Mouse (Mus musculus) heart, adult 2 months (tissue): ENCODE measurements around the gene Ecd. TPM values are rescaled to one million over a fixed set of nuclear protein-coding genes. Genes with fewer than 3 reads are reported as not detected.

ENCODE experiments used
- DNase-seq, 2 experiments: peaks; one replicate each; pipeline ENCODE4 v3.0.0; 2021
- H3K27ac ChIP-seq: fragments of 200-600 bp; 2 replicates; pipeline ENCODE4 v1.8.1; 2022
- H3K27me3 ChIP-seq: fragments of 200-500 bp; 2 replicates; pipeline ENCODE4 v1.6.1; 2012; ENCODE audit warnings: mild to moderate bottlenecking, low read length, inconsistent platforms, mixed read lengths; ENCODE audit not compliant: control insufficient read depth, insufficient read depth
- H3K36me3 ChIP-seq: fragments of 200-500 bp; 2 replicates; pipeline ENCODE4 v1.6.1; 2012; ENCODE audit warnings: low read length, inconsistent platforms; ENCODE audit not compliant: control insufficient read depth, insufficient read depth
- H3K4me1 ChIP-seq: fragments of 200-500 bp; 2 replicates; pipeline ENCODE4 v1.6.1; 2011; ENCODE audit warnings: low read length; ENCODE audit not compliant: control insufficient read depth, insufficient read depth
- H3K4me3 ChIP-seq: fragments of 200-600 bp; 2 replicates; pipeline ENCODE4 v1.8.1; 2022
- H3K79me2 ChIP-seq: fragments of 200-500 bp; replicated peaks from 2 replicates; pipeline ENCODE4 v1.6.1; 2012; ENCODE audit warnings: mild to moderate bottlenecking, inconsistent platforms, low read length, moderate library complexity, mixed read lengths; ENCODE audit not compliant: control insufficient read depth, insufficient read depth
- H3K9ac ChIP-seq: fragments of 200-500 bp; 2 replicates; pipeline ENCODE4 v1.6.1; 2012; ENCODE audit warnings: low read depth, mild to moderate bottlenecking, control low read depth, inconsistent platforms, low read length, mixed read lengths
- CTCF ChIP-seq: fragments of 200-600 bp; IDR thresholded peaks from 2 replicates; pipeline ENCODE4 v1.8.1; 2022; ENCODE audit warnings: antibody characterized with exemption, mild to moderate bottlenecking, moderate library complexity
- EP300 ChIP-seq: fragments of 200-500 bp; IDR thresholded peaks from 2 replicates; pipeline ENCODE4 v1.6.1; 2011; ENCODE audit warnings: low read depth, low read length, control low read depth; ENCODE audit not compliant: insufficient read depth
- POLR2A ChIP-seq: fragments of 200-500 bp; IDR thresholded peaks from 2 replicates; pipeline ENCODE4 v1.6.1; 2011; ENCODE audit warnings: mild to moderate bottlenecking, low read depth, low read length, control low read depth; ENCODE audit not compliant: insufficient read depth
- WGBS: fragments of 180-500 bp; shearing (Covaris S2); methylation state at CpG from one replicate; pipeline ENCODE4 v1.1.7; 2018; 5-methylcytosine and 5-hydroxymethylcytosine counted together
- intact Hi-C: fragments of 180-260 bp; cut with DNase I; formaldehyde crosslinking; loops from one replicate; pipeline ENCODE4 v1.15.1; 2025
- long read RNA-seq: library from polyadenylated mRNA; stranded (forward); transcript quantifications from one replicate; pipeline ENCODE4 v2.0.0, GENCODE M21; 2021
- polyA plus RNA-seq: library from polyadenylated mRNA; depleted of rRNA; stranded (reverse); fragments of >200 nt; gene quantifications from 2 replicates; pipeline ENCODE4 v1.2.3, GENCODE M21; 2012; rRNA removed
- total RNA-seq, 2 experiments: library from RNA; stranded (reverse); gene quantifications; 2 replicates each; pipeline ENCODE4 v1.2.3; 2021

The Ecd gene
- 10 to 100 TPM; 31.7 to 36.9 TPM for total RNA-seq
- polyA plus RNA-seq = 16.2 and 26.2 TPM in 2 replicates
- long read RNA-seq, transcript Ecd-201 (14 exons, 3,132 nt) = major isoform, 33 of 38 reads
- long read RNA-seq, partial matches to known transcripts = 1 of 38 reads
- long read RNA-seq, other reads (novel, unspliced or antisense) = 4 of 38 reads

- Histone ChIP-seq H3K27me3 (no peaks in the 10 kb centered on the region), H3K27ac (peak within 1 kb of the TSS; percentile 96), H3K36me3 (peaks cover 6% of the 10 kb centered on the region), H3K79me2 (0 out of 2 replicates have a peak, but pooled peaks cover 4% of the 10 kb centered on the region), H3K9ac (peak within 1 kb of the TSS; percentile 90), H3K4me1 (peaks cover 2% of the 10 kb centered on the region), H3K4me3 (peak within 1 kb of the TSS; percentile 94)
- DNase-seq = peak; percentile 91 to 92
- intact Hi-C loops = loop anchor here (2.0 to 5.0 kb wide), 2 partner anchors 41 to 51 kb away; partner anchors contain the start of gene Dnajc9
- WGBS = under 1% methylated on average over 42 of the region's 42 CpGs
- TF ChIP-seq CTCF (peak; percentile 75), EP300 (peak; percentile 87), POLR2A (peak; percentile 72)
Measured at GRCm38 (mm10) chr14:20347991-20348541, at the start of gene Ecd, which contains the start of gene Fam149b. Gene Ecd, minus strand, starts transcription at chr14:20348121. Gene Fam149b, plus strand, starts transcription at chr14:20348162.

DNA sequence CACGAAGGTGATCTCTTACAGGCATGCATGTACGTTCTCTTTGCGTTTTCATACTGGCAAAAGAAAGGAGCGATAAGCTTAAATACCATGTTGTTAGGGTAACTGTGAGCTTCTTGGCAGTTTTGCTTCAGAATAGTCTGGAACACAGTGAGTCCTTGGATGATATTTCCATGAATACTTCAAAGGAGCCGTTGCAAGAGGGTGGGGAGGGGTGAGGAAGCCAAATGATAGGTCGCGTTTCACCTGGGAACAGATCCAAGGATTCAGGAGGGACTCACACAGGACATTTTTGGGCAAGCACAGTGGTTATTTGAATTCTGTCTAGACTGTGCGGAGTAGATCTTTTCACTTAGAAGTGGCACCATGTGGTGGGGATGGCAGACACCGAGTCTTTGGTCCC lies 49.3 kb upstream of the Ecd start:
- Histone ChIP-seq H3K27me3 (no peaks in the 10 kb centered on the region), H3K36me3 (no peaks in the 10 kb centered on the region), H3K27ac (no peak overlapping the region), H3K9ac (no peak overlapping the region), H3K4me1 (no peaks in the 10 kb centered on the region), H3K79me2 (no peaks in the 10 kb centered on the region), H3K4me3 (no peak overlapping the region)
- TF ChIP-seq EP300 (no peak), CTCF (no peak), POLR2A (no peak)
- DNase-seq = no peak
- 73% methylated on average over 9 of the region's 9 CpGs for WGBS
- intact Hi-C loops = loop anchor here (10.0 kb wide), 1 partner anchor 248 kb away; the partner anchor contains the start of gene Usp54

DNA sequence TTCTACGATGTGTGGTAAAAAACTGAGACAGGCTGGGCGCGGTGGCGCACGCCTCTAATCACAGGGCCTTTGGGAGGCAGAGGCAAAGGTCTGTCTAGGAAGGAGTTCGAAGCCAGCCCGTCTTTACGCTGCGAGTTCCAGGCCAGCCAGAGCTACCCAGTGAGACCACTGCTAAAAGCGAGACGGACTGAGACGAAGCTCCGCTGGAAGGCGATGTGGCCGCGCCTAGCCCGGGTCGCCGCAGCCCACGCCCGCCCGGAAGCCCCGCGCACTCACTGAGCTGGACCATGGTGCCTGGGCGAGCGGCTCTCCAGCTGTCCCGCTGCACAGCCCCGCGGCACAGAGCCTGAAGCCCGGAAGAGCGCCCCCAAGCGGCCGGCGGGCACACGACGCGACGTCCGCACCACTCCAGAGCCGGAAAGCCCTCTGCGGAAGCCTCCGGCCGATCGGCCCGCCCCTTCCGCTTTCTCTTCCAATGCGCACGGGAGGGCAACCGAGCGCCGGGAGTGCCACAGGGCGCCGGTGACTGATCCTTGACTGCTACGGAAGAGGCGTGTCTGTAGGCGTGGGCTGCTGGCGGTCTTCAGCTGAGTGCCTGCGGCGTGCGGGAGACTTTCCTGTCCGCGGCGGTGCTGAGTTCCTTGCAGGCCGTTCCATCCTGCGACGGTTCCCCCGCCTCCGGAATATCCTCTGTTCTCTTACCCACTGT lies 45.4 kb upstream of the Ecd start, which contains the start of gene Mrps16:
Gene Mrps16 (minus strand): TSS at position 430 of the 709 bp plus-strand sequence.
- Histone ChIP-seq H3K27me3 (no peaks in the 10 kb centered on the region), H3K4me1 (no peaks in the 10 kb centered on the region), H3K9ac (peak within 1 kb of the TSS; percentile 98), H3K4me3 (peak within 1 kb of the TSS; percentile 81), H3K36me3 (no peaks in the 10 kb centered on the region), H3K79me2 (no peaks in the 10 kb centered on the region), H3K27ac (peak within 1 kb of the TSS; percentile 97)
- intact Hi-C loops = loop anchor here (2.0 to 10.0 kb wide), 3 partner anchors 84 to 251 kb away; partner anchors contain the start of genes Ppp3cb and Usp54
- peak; percentile 91 to 98 for DNase-seq
- TF ChIP-seq CTCF (no peak; the same call in 1 of the 2 replicates), POLR2A (peak; percentile 79)
- WGBS = under 1% methylated on average over 68 of the region's 68 CpGs

GRCm38 (mm10) chr14:20392326-20392725 lies 44.4 kb upstream of the Ecd start:
- no peak for TF ChIP-seq CTCF
- no peak for TF ChIP-seq EP300
- no peak for TF ChIP-seq POLR2A
- no peak for DNase-seq
- Histone ChIP-seq H3K27me3 (no peaks in the 10 kb centered on the region), H3K4me3 (no peak overlapping the region), H3K27ac (no peak overlapping the region), H3K79me2 (no peaks in the 10 kb centered on the region), H3K36me3 (peaks cover 4% of the 10 kb centered on the region), H3K4me1 (peaks cover 2% of the 10 kb centered on the region; the same call in 1 of the 2 replicates), H3K9ac (no peak overlapping the region)
- intact Hi-C loops = loop anchor here (2.0 to 10.0 kb wide), 3 partner anchors 85 to 252 kb away; partner anchors contain the start of genes Ppp3cb and Usp54
- 78% methylated on average over 4 of the region's 4 CpGs for WGBS

DNA sequence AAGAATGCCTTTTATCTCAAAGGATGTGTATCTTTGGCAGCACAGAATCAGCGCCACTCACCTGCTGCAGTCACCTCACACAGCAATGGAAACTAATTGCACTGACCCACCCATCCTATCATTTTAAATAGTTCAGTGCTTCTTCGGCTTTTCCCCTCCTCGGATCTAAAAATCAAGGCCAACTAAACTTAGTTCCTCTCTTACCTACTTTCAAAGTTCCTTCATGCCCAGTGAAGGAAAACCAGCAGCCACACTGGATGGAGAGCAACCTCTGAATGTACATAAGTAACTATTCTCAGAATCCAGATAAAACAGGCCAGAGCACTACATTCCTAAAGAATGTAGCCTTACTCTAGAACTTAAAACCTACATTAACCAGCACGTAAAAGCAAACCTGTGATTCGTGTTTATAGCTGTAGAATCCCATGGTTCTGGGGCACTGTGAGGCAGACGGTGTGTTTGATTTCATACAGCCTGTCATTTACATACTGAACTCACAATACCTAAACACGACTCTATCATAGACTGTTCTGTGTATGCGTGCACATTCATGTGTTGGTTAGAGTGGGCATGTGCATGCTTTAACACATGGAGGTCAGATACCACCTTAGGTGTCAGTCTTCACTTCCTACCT lies 41.6 kb upstream of the Ecd start:
- H3K79me2 ChIP-seq = peaks cover 2% of the 10 kb centered on the region; the same call in 1 of the 2 replicates
- intact Hi-C loops = loop anchor here (2.0 to 10.0 kb wide), 3 partner anchors 41 to 255 kb away; partner anchors contain the start of genes Ecd, Fam149b and Usp54
- no peak overlapping the region for H3K9ac ChIP-seq
- DNase-seq = no peak
- H3K36me3 ChIP-seq = peaks cover 4% of the 10 kb centered on the region
- H3K27me3 ChIP-seq = no peaks in the 10 kb centered on the region
- no peak for TF ChIP-seq CTCF
- TF ChIP-seq POLR2A = no peak
- WGBS = 87% methylated on average over 8 of the region's 8 CpGs
- peak overlapping the region; percentile 75 for H3K27ac ChIP-seq
- H3K4me3 ChIP-seq = peak overlapping the region; percentile 90
- H3K4me1 ChIP-seq = peaks cover 2% of the 10 kb centered on the region; the same call in 1 of the 2 replicates
